21 mouse cellular contexts compared by ENCODE assay signal in genomic region chr13:32269757-32270156, GRCm38 (mm10).
"Had no signal": no experiment of that assay in that cellular context is flagged by ENCODE, and none has a peak within 500 bp of the region (broad histone marks: within the 10 kb centered on the region; RNA-seq: fewer than 3 reads in every experiment).

No protein-coding gene starts in this region.

- H3K27me3 ChIP-seq: liver, embryonic 15.5 days; lung, embryonic 15.5 days; midbrain, embryonic 12.5 days; neural tube, embryonic 13.5 days; neural tube, embryonic 15.5 days had no signal

- ATAC-seq: liver, postnatal 0 days; lung, postnatal 0 days; midbrain, embryonic 16.5 days had no signal

- H3K9me3 ChIP-seq: liver, embryonic 15.5 days; lung, embryonic 15.5 days; midbrain, embryonic 10.5 days; midbrain, embryonic 12.5 days; neural tube, embryonic 13.5 days; neural tube, embryonic 15.5 days had no signal

- H3K27ac ChIP-seq: liver, embryonic 15.5 days; lung, embryonic 15.5 days; midbrain, embryonic 10.5 days; midbrain, embryonic 12.5 days; neural tube, embryonic 13.5 days; neural tube, embryonic 15.5 days had no signal

- H3K4me1 ChIP-seq: liver, embryonic 15.5 days; neural tube, embryonic 15.5 days had no signal

- H3K4me3 ChIP-seq: liver, embryonic 15.5 days; lung, embryonic 15.5 days; midbrain, embryonic 10.5 days; midbrain, embryonic 12.5 days; neural tube, embryonic 13.5 days; neural tube, embryonic 15.5 days had no signal

- H3K4me2 ChIP-seq: liver, embryonic 15.5 days; lung, embryonic 15.5 days; midbrain, embryonic 12.5 days; neural tube, embryonic 13.5 days; neural tube, embryonic 15.5 days had no signal

- DNase-seq: liver, postnatal 0 days; lung, adult 2 months; lung, postnatal 14 days; lung, postnatal 36 days; midbrain, embryonic 14.5 days; retina, postnatal 1 day; right cerebral cortex, adult 18-20 months; right cerebral cortex, postnatal 25 days; right cerebral cortex, postnatal 4 days; spleen, adult 18-20 months; thymus, adult 18-20 months; thymus, postnatal 14 days; thymus, postnatal 36 days had no signal

- H3K9ac ChIP-seq: liver, embryonic 15.5 days; liver, postnatal 0 days; lung, embryonic 15.5 days; midbrain, embryonic 12.5 days; neural tube, embryonic 13.5 days; neural tube, embryonic 15.5 days had no signal

- H3K36me3 ChIP-seq: liver, embryonic 15.5 days; lung, embryonic 15.5 days; midbrain, embryonic 10.5 days; midbrain, embryonic 12.5 days; neural tube, embryonic 13.5 days; neural tube, embryonic 15.5 days had no signal
